22 mouse cellular contexts compared by ENCODE assay signal in genomic region chr4:87696921-87697320, GRCm38 (mm10).
DNase-seq lines count a peak whose midpoint lies in the region; ATAC-seq and TF ChIP-seq lines count a peak whose summit lies in the region.
"Had no signal": no experiment of that assay in that cellular context is flagged by ENCODE, and none has a peak within 500 bp of the region (broad histone marks: within the 10 kb centered on the region; RNA-seq: fewer than 3 reads in every experiment).

No protein-coding gene starts in this region.

- H3K9ac ChIP-seq in lung, embryonic 14.5 days, result no peak overlapping the region
- H3K9ac ChIP-seq: embryonic facial prominence, embryonic 12.5 days; forebrain, embryonic 13.5 days; forebrain, embryonic 15.5 days; forebrain, postnatal 0 days had no signal

- no peak overlapping the region for H3K27ac ChIP-seq in lung, embryonic 14.5 days (ENCODE audit: low read depth)
- H3K27ac ChIP-seq: embryonic facial prominence, embryonic 10.5 days; embryonic facial prominence, embryonic 12.5 days; forebrain, embryonic 13.5 days; forebrain, embryonic 15.5 days had no signal

- H3K36me3 ChIP-seq in lung, embryonic 14.5 days (ENCODE audit: insufficient read depth), result no peaks in the 10 kb centered on the region
- H3K36me3 ChIP-seq: embryonic facial prominence, embryonic 10.5 days; embryonic facial prominence, embryonic 12.5 days; forebrain, embryonic 15.5 days; G1E had no signal

- H3K4me3 ChIP-seq in lung, embryonic 14.5 days (ENCODE audit: low read depth, low read length), result no peak overlapping the region
- no peak overlapping the region for H3K4me3 ChIP-seq in lung, adult 2 months (replicated peaks; ENCODE audit: extremely low read depth, low read depth, low read length)
- H3K4me3 ChIP-seq: embryonic facial prominence, embryonic 10.5 days; embryonic facial prominence, embryonic 12.5 days; forebrain, embryonic 13.5 days; forebrain, embryonic 15.5 days had no signal

- no peak for TF ChIP-seq POLR2A in lung, adult 2 months (IDR thresholded peaks at IDR 0.05; ENCODE audit: borderline replicate concordance, extremely low read depth, low read depth, low read length)

- ATAC-seq in lung, embryonic 14.5 days (ENCODE audit: insufficient read depth), result no peak
- ATAC-seq: activated CD4-positive, CD25-positive, alpha-beta regulatory T cell, adult 4 months; CD4-positive, CD25-positive, alpha-beta regulatory T cell, adult 4 months; forebrain, embryonic 13.5 days; forebrain, embryonic 15.5 days; forebrain, postnatal 0 days; Patski had no signal

- H3K4me1 ChIP-seq in lung, embryonic 14.5 days (ENCODE audit: insufficient read depth), result no peaks in the 10 kb centered on the region
- no peaks in the 10 kb centered on the region for H3K4me1 ChIP-seq in lung, adult 2 months (ENCODE audit: control insufficient read depth, insufficient read depth, low read length)

- no peaks in the 10 kb centered on the region for H3K27me3 ChIP-seq in lung, embryonic 14.5 days (ENCODE audit: insufficient read depth, low read length)
- H3K27me3 ChIP-seq: CH12.LX; forebrain, embryonic 13.5 days; forebrain, embryonic 15.5 days; Patski had no signal

- no peak overlapping the region for H3K4me2 ChIP-seq in lung, embryonic 14.5 days
- H3K4me2 ChIP-seq: embryonic facial prominence, embryonic 12.5 days; forebrain, embryonic 13.5 days; forebrain, embryonic 15.5 days had no signal

- no peaks in the 10 kb centered on the region for H3K9me3 ChIP-seq in lung, embryonic 14.5 days (ENCODE audit: low read depth, low read length)
- H3K9me3 ChIP-seq: embryonic facial prominence, embryonic 10.5 days; embryonic facial prominence, embryonic 12.5 days; forebrain, embryonic 13.5 days; forebrain, embryonic 15.5 days; G1E had no signal

- no peak for TF ChIP-seq CTCF in lung, embryonic 14.5 days (IDR thresholded peaks at IDR 0.05; ENCODE audit: low read depth)
- no peak for TF ChIP-seq CTCF in lung, adult 2 months (IDR thresholded peaks at IDR 0.05; ENCODE audit: insufficient read depth, low read length)

- DNase-seq in cerebellum, postnatal 10 days, result peak; percentile 27 to 32
- DNase-seq in cerebellum, adult 8-10 months, result no peak
- peak; percentile 12 for DNase-seq in lung, embryonic 14.5 days
- no peak for DNase-seq in lung, adult 2 months
- peak; percentile 65 for DNase-seq in retina, postnatal 1 day
- no peak for DNase-seq in adipocyte (ENCODE audit: low spot score)
- DNase-seq: adrenal gland, adult 2 months; adrenal gland, postnatal 10 days; adrenal gland, postnatal 25 days; B cell, adult 2 months; cerebellum, adult 11-12 months; cerebellum, adult 2 months; forebrain, postnatal 0 days had no signal

- WGBS in lung, embryonic 14.5 days, result 55% methylated on average over 4 of the region's 4 CpGs
- 78% methylated on average over 4 of the region's 4 CpGs for WGBS in lung, adult 2 months

Comparison
In these comparisons a context has a peak if more than half of its experiments do, and no peak if none do; other contexts are left out.
1. DNase-seq: peak in cerebellum, postnatal 10 days (2 of 2), lung, embryonic 14.5 days (single experiment) and retina, postnatal 1 day (single experiment); none in cerebellum, adult 8-10 months (single experiment), lung, adult 2 months (single experiment) and adipocyte (single experiment).